Comparison of ENCODE assay signal across 9 mouse cellular contexts in genomic region chr2:119995391-119996281, GRCm38 (mm10). TPM values are rescaled to one million over a fixed set of nuclear protein-coding genes. Genes with fewer than 3 reads are reported as not detected.
DNase-seq lines count a peak whose midpoint lies in the region; ATAC-seq and TF ChIP-seq lines count a peak whose summit lies in the region.
"Had no signal": no experiment of that assay in that cellular context is flagged by ENCODE, and none has a peak within 500 bp of the region (broad histone marks: within the 10 kb centered on the region; RNA-seq: fewer than 3 reads in every experiment).

No protein-coding gene starts in this region.

- no peaks in the 10 kb centered on the region for H3K9me3 ChIP-seq in lung, embryonic 14.5 days (ENCODE audit: low read depth, low read length)
- H3K9me3 ChIP-seq in forebrain, embryonic 15.5 days, result no peaks in the 10 kb centered on the region
- no peaks in the 10 kb centered on the region for H3K9me3 ChIP-seq in hindbrain, embryonic 16.5 days (ENCODE audit: control insufficient read depth, low read length)
- H3K9me3 ChIP-seq: megakaryocyte, embryonic 14.5 days had no signal

- DNase-seq in lung, embryonic 14.5 days, result peak; percentile 81
- DNase-seq in lung, adult 2 months, result no peak
- DNase-seq in lung, postnatal 10 days, result peak; percentile 53
- no peak for DNase-seq in cerebellum, adult 8-10 months
- DNase-seq in layer of hippocampus, adult 18-20 months (ENCODE audit: low spot score in 2 of 2), result no peak
- no peak for DNase-seq in thymus, adult 18-20 months

- peaks cover 16% of the 10 kb centered on the region for H3K4me1 ChIP-seq in lung, embryonic 14.5 days (ENCODE audit: insufficient read depth)
- peaks cover 6% of the 10 kb centered on the region for H3K4me1 ChIP-seq in lung, adult 2 months (ENCODE audit: control insufficient read depth, insufficient read depth, low read length)
- H3K4me1 ChIP-seq in forebrain, embryonic 15.5 days, result no peaks in the 10 kb centered on the region
- H3K4me1 ChIP-seq in hindbrain, embryonic 16.5 days (ENCODE audit: control insufficient read depth, insufficient read depth, low read depth, low read length), result peaks cover 4% of the 10 kb centered on the region

- no peaks in the 10 kb centered on the region for H3K27me3 ChIP-seq in lung, embryonic 14.5 days (ENCODE audit: insufficient read depth, low read length)
- no peaks in the 10 kb centered on the region for H3K27me3 ChIP-seq in forebrain, embryonic 15.5 days
- no peaks in the 10 kb centered on the region for H3K27me3 ChIP-seq in hindbrain, embryonic 16.5 days (replicated peaks; ENCODE audit: control insufficient read depth, insufficient read depth, low read length)
- H3K27me3 ChIP-seq: megakaryocyte, embryonic 14.5 days had no signal

- peak overlapping the region; percentile 37 for H3K9ac ChIP-seq in lung, embryonic 14.5 days
- no peak overlapping the region for H3K9ac ChIP-seq in forebrain, embryonic 15.5 days (replicated peaks)
- H3K9ac ChIP-seq in hindbrain, embryonic 16.5 days (ENCODE audit: low read depth, low read length), result no peak overlapping the region

- TF ChIP-seq CTCF in lung, embryonic 14.5 days (IDR thresholded peaks at IDR 0.05; ENCODE audit: low read depth), result no peak
- no peak for TF ChIP-seq CTCF in lung, adult 2 months (IDR thresholded peaks at IDR 0.05; ENCODE audit: insufficient read depth, low read length)

- 22% methylated on average over 9 of the region's 9 CpGs for WGBS in lung, embryonic 14.5 days
- 18% methylated on average over 9 of the region's 9 CpGs for WGBS in lung, adult 2 months
- WGBS in forebrain, embryonic 15.5 days, result 82% methylated on average over 9 of the region's 9 CpGs
- WGBS in hindbrain, embryonic 16.5 days, result 66% methylated on average over 9 of the region's 9 CpGs

- ATAC-seq in lung, embryonic 14.5 days (ENCODE audit: insufficient read depth), result peak; percentile 72
- no peak for ATAC-seq in forebrain, embryonic 15.5 days (replicated peaks)
- ATAC-seq in hindbrain, embryonic 16.5 days, result no peak

- H3K4me2 ChIP-seq in lung, embryonic 14.5 days, result 0 out of 2 replicates have a peak overlapping the region, but pooled peaks have one; percentile 1
- H3K4me2 ChIP-seq in forebrain, embryonic 15.5 days (replicated peaks), result no peak overlapping the region
- no peak overlapping the region for H3K4me2 ChIP-seq in hindbrain, embryonic 16.5 days (ENCODE audit: low read length)

- H3K27ac ChIP-seq in lung, embryonic 14.5 days (ENCODE audit: low read depth), result peak overlapping the region; percentile 94
- H3K27ac ChIP-seq in forebrain, embryonic 15.5 days (replicated peaks), result peak overlapping the region; percentile 47; the same call in 1 of the 2 replicates
- peak overlapping the region; percentile 72 for H3K27ac ChIP-seq in hindbrain, embryonic 16.5 days (ENCODE audit: low read depth, low read length)

- no peak overlapping the region for H3K4me3 ChIP-seq in lung, embryonic 14.5 days (ENCODE audit: low read depth, low read length)
- no peak overlapping the region for H3K4me3 ChIP-seq in lung, adult 2 months (replicated peaks; ENCODE audit: extremely low read depth, low read depth, low read length)
- H3K4me3 ChIP-seq in forebrain, embryonic 15.5 days, result no peak overlapping the region
- H3K4me3 ChIP-seq in hindbrain, embryonic 16.5 days (ENCODE audit: low read length), result no peak overlapping the region
- H3K4me3 ChIP-seq: megakaryocyte, embryonic 14.5 days had no signal

- H3K36me3 ChIP-seq in lung, embryonic 14.5 days (ENCODE audit: insufficient read depth), result 0 out of 2 replicates have a peak, but pooled peaks cover 12% of the 10 kb centered on the region
- H3K36me3 ChIP-seq in forebrain, embryonic 15.5 days, result peaks cover 5% of the 10 kb centered on the region; the same call in 1 of the 2 replicates
- H3K36me3 ChIP-seq in hindbrain, embryonic 16.5 days (ENCODE audit: control insufficient read depth, insufficient read depth, low read length), result 0 out of 2 replicates have a peak, but pooled peaks cover 2% of the 10 kb centered on the region

- no peak for TF ChIP-seq POLR2A in lung, adult 2 months (IDR thresholded peaks at IDR 0.05; ENCODE audit: borderline replicate concordance, extremely low read depth, low read depth, low read length)

RNA-seq across cellular contexts. Expression of gene Mapkbp1, which starts 23.1 kb away (rescaled TPM):
- polyA plus RNA-seq in lung, embryonic 14.5 days (2014; fragmentation: Nextera tagmentation; extraction: Ambion mirVana), result 3.4 and 4.0 TPM in 2 replicates
- polyA plus RNA-seq in lung, adult 2 months (2012; rRNA removed), result 31.5 and 37.5 TPM in 2 replicates
- polyA plus RNA-seq in forebrain, embryonic 15.5 days (2015; fragmentation: Nextera tagmentation; extraction: Ambion mirVana), result 5.4 and 5.5 TPM in 2 replicates
- polyA plus RNA-seq in hindbrain, embryonic 16.5 days (2015; fragmentation: Nextera tagmentation; extraction: Ambion mirVana), result 7.2 and 9.3 TPM in 2 replicates
- total RNA-seq in layer of hippocampus, adult 18-20 months (2021), result 10 to 100 TPM; 39.3 to 40.4 TPM

RNA-seq across cellular contexts. Expression of gene Jmjd7, which starts 31.6 kb away (rescaled TPM):
- 19.9 and 21.8 TPM in 2 replicates for polyA plus RNA-seq in lung, embryonic 14.5 days (2014; fragmentation: Nextera tagmentation; extraction: Ambion mirVana)
- polyA plus RNA-seq in lung, adult 2 months (2012; rRNA removed), result 5.1 and 10.6 TPM in 2 replicates
- polyA plus RNA-seq in forebrain, embryonic 15.5 days (2015; fragmentation: Nextera tagmentation; extraction: Ambion mirVana), result 19.1 and 19.6 TPM in 2 replicates
- 17.0 and 17.7 TPM in 2 replicates for polyA plus RNA-seq in hindbrain, embryonic 16.5 days (2015; fragmentation: Nextera tagmentation; extraction: Ambion mirVana)
- total RNA-seq in layer of hippocampus, adult 18-20 months (2021), result 1 to 10 TPM; 4.3 to 7.3 TPM

RNA-seq across cellular contexts. Expression of gene Gm28042, which starts 31.7 kb away (rescaled TPM):
- polyA plus RNA-seq in lung, embryonic 14.5 days (2014; fragmentation: Nextera tagmentation; extraction: Ambion mirVana), result 2.2 and 3.3 TPM in 2 replicates
- 0.30 and 3.8 TPM in 2 replicates for polyA plus RNA-seq in lung, adult 2 months (2012; rRNA removed)
- polyA plus RNA-seq in forebrain, embryonic 15.5 days (2015; fragmentation: Nextera tagmentation; extraction: Ambion mirVana), result 5.0 and 5.1 TPM in 2 replicates
- 3.7 and 5.3 TPM in 2 replicates for polyA plus RNA-seq in hindbrain, embryonic 16.5 days (2015; fragmentation: Nextera tagmentation; extraction: Ambion mirVana)
- 1 to 10 TPM; 1.7 to 2.0 TPM for total RNA-seq in layer of hippocampus, adult 18-20 months (2021)

RNA-seq across cellular contexts. Expression of gene Pla2g4b, which starts 37.6 kb away (rescaled TPM):
- polyA plus RNA-seq in lung, embryonic 14.5 days (2014; fragmentation: Nextera tagmentation; extraction: Ambion mirVana), result 1.2 and 1.5 TPM in 2 replicates
- polyA plus RNA-seq in lung, adult 2 months (2012; rRNA removed), result 4.3 and 20.6 TPM in 2 replicates
- polyA plus RNA-seq in forebrain, embryonic 15.5 days (2015; fragmentation: Nextera tagmentation; extraction: Ambion mirVana), result 2.0 and 2.3 TPM in 2 replicates
- 1.9 and 4.0 TPM in 2 replicates for polyA plus RNA-seq in hindbrain, embryonic 16.5 days (2015; fragmentation: Nextera tagmentation; extraction: Ambion mirVana)
- 1 to 10 TPM; 3.9 to 4.1 TPM for total RNA-seq in layer of hippocampus, adult 18-20 months (2021)

Comparison
In these comparisons a context has a peak if more than half of its experiments do, and no peak if none do; other contexts are left out.
1. DNase-seq: peak in lung, embryonic 14.5 days (single experiment) and lung, postnatal 10 days (single experiment); none in lung, adult 2 months (single experiment), cerebellum, adult 8-10 months (single experiment), layer of hippocampus, adult 18-20 months (0 of 2) and thymus, adult 18-20 months (0 of 2).
2. Peak in every context shown above with its lines, with median percentiles within 50 percentile points of each other: H3K27ac ChIP-seq.